Mouse (Mus musculus) spleen, adult 2 months (tissue): ENCODE data around the gene Best3.

ENCODE experiments used
- CTCF ChIP-seq: fragments of 200-500 bp; IDR thresholded peaks from 2 replicates; pipeline ENCODE4 v1.5.1; 2011; ENCODE audit warnings: mild to moderate bottlenecking, inconsistent platforms; ENCODE audit not compliant: insufficient read depth, insufficient read length, insufficient replicate concordance; ENCODE audit errors: extremely low read depth
- POLR2A ChIP-seq: fragments of 200-500 bp; IDR thresholded peaks from 2 replicates; pipeline ENCODE4 v1.6.1; 2011; ENCODE audit warnings: low read depth, low read length, inconsistent platforms

- TF ChIP-seq POLR2A (no peak), CTCF (no peak)
These were observed 5.8 kb upstream of the Best3 start for GRCm38 (mm10) chr10:116980273-116980672.
